Mouse (Mus musculus) liver, embryonic 15.5 days (tissue): ENCODE data around the gene Ghitm. TPM values are rescaled to one million over a fixed set of nuclear protein-coding genes. Genes with fewer than 3 reads are reported as not detected.
A peak's percentile ranks its signal among the peaks of the same experiment; 100 is the strongest.

Experiments
- ATAC-seq: fragments of 200-750 bp; cut with Nextera tagmentation; 2 replicates; pipeline ENCODE4 v1.8.0; 2017; ENCODE audit warnings: moderate number of reproducible peaks, mild to moderate bottlenecking, moderate library complexity; ENCODE audit not compliant: insufficient read depth
- H3K27ac ChIP-seq: fragments of 300-500 bp; sonication (generic); replicated peaks from 2 replicates; pipeline ENCODE4 v1.5.1; 2015; ENCODE audit warnings: mild to moderate bottlenecking, inconsistent platforms
- H3K27me3 ChIP-seq: fragments of 300-500 bp; sonication (generic); 2 replicates; pipeline ENCODE4 v1.6.1; 2015; ENCODE audit warnings: mild to moderate bottlenecking, inconsistent platforms
- H3K36me3 ChIP-seq: fragments of 300-500 bp; sonication (generic); replicated peaks from 2 replicates; pipeline ENCODE4 v1.6.1; 2015; ENCODE audit warnings: moderate library complexity, mild to moderate bottlenecking, inconsistent platforms
- H3K4me1 ChIP-seq: fragments of 300-500 bp; sonication (generic); replicated peaks from 2 replicates; pipeline ENCODE4 v1.6.1; 2015; ENCODE audit warnings: inconsistent platforms
- H3K4me2 ChIP-seq: fragments of 300-500 bp; sonication (generic); 2 replicates; pipeline ENCODE4 v1.6.1; 2015; ENCODE audit warnings: moderate library complexity, mild to moderate bottlenecking, inconsistent platforms
- H3K4me3 ChIP-seq: fragments of 300-500 bp; sonication (generic); replicated peaks from 2 replicates; pipeline ENCODE4 v1.5.1; 2015; ENCODE audit warnings: mild to moderate bottlenecking, inconsistent platforms
- H3K9ac ChIP-seq: fragments of 300-500 bp; sonication (generic); 2 replicates; pipeline ENCODE4 v1.6.1; 2015; ENCODE audit warnings: moderate library complexity, mild to moderate bottlenecking, inconsistent platforms
- H3K9me3 ChIP-seq: fragments of 300-500 bp; sonication (generic); replicated peaks from 2 replicates; pipeline ENCODE4 v1.6.1; 2016; ENCODE audit warnings: inconsistent platforms
- WGBS: fragments of 180-500 bp; shearing (Covaris S2); methylation state at CpG from one replicate; pipeline ENCODE4 v1.1.7; 2015; ENCODE audit warnings: mixed read lengths; ENCODE audit not compliant: insufficient replicate concordance; 5-methylcytosine and 5-hydroxymethylcytosine counted together
- polyA plus RNA-seq: library from polyadenylated mRNA; unstranded; fragments of >200 nt; fragmentation: Nextera tagmentation; extraction: Ambion mirVana; gene quantifications from 2 replicates; pipeline ENCODE4 v1.2.1, GENCODE M21; 2015

Ghitm gene
- polyA plus RNA-seq, 1 experiment from 2014 or later, result 254 TPM

- no peaks in the 10 kb centered on the region for H3K4me1 ChIP-seq
- no peak overlapping the region for H3K9ac ChIP-seq
- H3K27ac ChIP-seq, result no peak overlapping the region
- no peak for ATAC-seq
- H3K4me3 ChIP-seq, result no peak overlapping the region
- H3K9me3 ChIP-seq, result no peaks in the 10 kb centered on the region
- no peaks in the 10 kb centered on the region for H3K36me3 ChIP-seq
- 25% methylated on average over 3 of the region's 3 CpGs for WGBS
- no peak overlapping the region for H3K4me2 ChIP-seq
- H3K27me3 ChIP-seq, result peaks cover 27% of the 10 kb centered on the region
These were observed 32.6 kb downstream of the Ghitm start for GRCm38 (mm10) chr14:37102484-37102883.

GRCm38 (mm10) chr14:37101531-37101930 is 33.5 kb downstream of the Ghitm start:
- ATAC-seq, result no peak
- Histone ChIP-seq H3K9ac (no peak overlapping the region), H3K9me3 (no peaks in the 10 kb centered on the region), H3K27me3 (peaks cover 35% of the 10 kb centered on the region), H3K4me2 (no peak overlapping the region), H3K36me3 (no peaks in the 10 kb centered on the region), H3K4me3 (no peak overlapping the region), H3K27ac (no peak overlapping the region), H3K4me1 (no peaks in the 10 kb centered on the region)
- WGBS, result 55% methylated on average over 5 of the region's 5 CpGs

- Histone ChIP-seq H3K27me3 (peaks cover 35% of the 10 kb centered on the region), H3K36me3 (no peaks in the 10 kb centered on the region), H3K9ac (no peak within 1 kb of the TSS), H3K4me3 (no peak within 1 kb of the TSS), H3K4me1 (no peaks in the 10 kb centered on the region), H3K9me3 (no peaks in the 10 kb centered on the region), H3K27ac (no peak within 1 kb of the TSS), H3K4me2 (peak within 1 kb of the TSS; percentile 13; the same call in 1 of the 2 replicates)
- no peak for ATAC-seq
- WGBS, result 2% methylated on average over 30 of the region's 30 CpGs
These were observed 37.0 kb downstream of the Ghitm start, which contains the start of gene Cdhr1 for GRCm38 (mm10) chr14:37097956-37098530. Gene Cdhr1 (minus strand): TSS chr14:37098347.

GRCm38 (mm10) chr14:37095556-37095955 is 39.5 kb downstream of the Ghitm start:
- WGBS, result 49% methylated on average over 4 of the region's 4 CpGs
- H3K9me3 ChIP-seq, result no peaks in the 10 kb centered on the region
- no peak overlapping the region for H3K4me3 ChIP-seq
- no peaks in the 10 kb centered on the region for H3K36me3 ChIP-seq
- no peak for ATAC-seq
- no peaks in the 10 kb centered on the region for H3K4me1 ChIP-seq
- no peak overlapping the region for H3K9ac ChIP-seq
- no peak overlapping the region for H3K27ac ChIP-seq
- H3K27me3 ChIP-seq, result peaks cover 35% of the 10 kb centered on the region
- no peak overlapping the region for H3K4me2 ChIP-seq

- WGBS, result 77% methylated on average over 6 of the region's 6 CpGs
- no peaks in the 10 kb centered on the region for H3K9me3 ChIP-seq
These were observed 40.6 kb downstream of the Ghitm start for GRCm38 (mm10) chr14:37094436-37094835.

GRCm38 (mm10) chr14:37083755-37084154 is 51.3 kb downstream of the Ghitm start:
- ATAC-seq, result no peak
- Histone ChIP-seq H3K36me3 (no peaks in the 10 kb centered on the region), H3K4me2 (no peak overlapping the region), H3K27ac (no peak overlapping the region), H3K4me3 (no peak overlapping the region), H3K9ac (no peak overlapping the region), H3K9me3 (no peaks in the 10 kb centered on the region), H3K27me3 (no peaks in the 10 kb centered on the region), H3K4me1 (no peaks in the 10 kb centered on the region)
- 22% methylated on average over 4 of the region's 4 CpGs for WGBS

More at GRCm38 (mm10) chr14:37094436-37094835, 40.6 kb downstream of the Ghitm start:
- no peak overlapping the region for H3K4me3 ChIP-seq
- no peak overlapping the region for H3K4me2 ChIP-seq
- H3K27ac ChIP-seq, result no peak overlapping the region
- no peak for ATAC-seq
- no peak overlapping the region for H3K9ac ChIP-seq
- H3K36me3 ChIP-seq, result no peaks in the 10 kb centered on the region
- peaks cover 27% of the 10 kb centered on the region for H3K27me3 ChIP-seq
- no peaks in the 10 kb centered on the region for H3K4me1 ChIP-seq

GRCm38 (mm10) chr14:37080724-37081123 is 54.3 kb downstream of the Ghitm start:
- 51% methylated on average over 1 of the region's 1 CpGs for WGBS
- ATAC-seq, result no peak

More at GRCm38 (mm10) chr14:37080724-37081123, 54.3 kb downstream of the Ghitm start:
- no peak overlapping the region for H3K4me3 ChIP-seq
- no peak overlapping the region for H3K27ac ChIP-seq
- no peak overlapping the region for H3K9ac ChIP-seq
- H3K4me1 ChIP-seq, result no peaks in the 10 kb centered on the region
- no peaks in the 10 kb centered on the region for H3K9me3 ChIP-seq
- no peaks in the 10 kb centered on the region for H3K36me3 ChIP-seq
- H3K4me2 ChIP-seq, result no peak overlapping the region
- no peaks in the 10 kb centered on the region for H3K27me3 ChIP-seq

Other genes with a start within 250 kb of the Ghitm start
- 6.4 and 6.9 TPM in 2 replicates for gene Ccser2, start 166.5 kb downstream of the Ghitm start, polyA plus RNA-seq
- not detected in 2 replicates for gene Rgr, start 86.3 kb downstream of the Ghitm start, polyA plus RNA-seq
- not detected in 2 replicates for gene Lrit1, start 80.4 kb downstream of the Ghitm start, polyA plus RNA-seq
- not detected in 2 replicates for gene Lrit2, start 67.3 kb downstream of the Ghitm start, polyA plus RNA-seq
- not detected in 2 replicates for gene Cdhr1, start 36.9 kb downstream of the Ghitm start, polyA plus RNA-seq
- 0.13 and 0.29 TPM in 2 replicates for gene 2610528A11Rik, start 21.2 kb downstream of the Ghitm start, polyA plus RNA-seq